Mouse (Mus musculus) activated CD4-positive, CD25-positive, alpha-beta regulatory T cell (primary cell): ENCODE measurements around the gene Morc4. TPM values are rescaled to one million over a fixed set of nuclear protein-coding genes. Genes with fewer than 3 reads are reported as not detected.

Source experiments
- polyA plus RNA-seq, 2 experiments: library from polyadenylated mRNA; unstranded; fragments of 100-300 nt; shearing (Covaris generic); gene quantifications; one replicate each; pipeline ENCODE4 v1.2.1; 2017

The Morc4 gene
- polyA plus RNA-seq, result under 1 TPM in 1 of 2 experiments, not detected in 1; 0.47 TPM

DNA sequence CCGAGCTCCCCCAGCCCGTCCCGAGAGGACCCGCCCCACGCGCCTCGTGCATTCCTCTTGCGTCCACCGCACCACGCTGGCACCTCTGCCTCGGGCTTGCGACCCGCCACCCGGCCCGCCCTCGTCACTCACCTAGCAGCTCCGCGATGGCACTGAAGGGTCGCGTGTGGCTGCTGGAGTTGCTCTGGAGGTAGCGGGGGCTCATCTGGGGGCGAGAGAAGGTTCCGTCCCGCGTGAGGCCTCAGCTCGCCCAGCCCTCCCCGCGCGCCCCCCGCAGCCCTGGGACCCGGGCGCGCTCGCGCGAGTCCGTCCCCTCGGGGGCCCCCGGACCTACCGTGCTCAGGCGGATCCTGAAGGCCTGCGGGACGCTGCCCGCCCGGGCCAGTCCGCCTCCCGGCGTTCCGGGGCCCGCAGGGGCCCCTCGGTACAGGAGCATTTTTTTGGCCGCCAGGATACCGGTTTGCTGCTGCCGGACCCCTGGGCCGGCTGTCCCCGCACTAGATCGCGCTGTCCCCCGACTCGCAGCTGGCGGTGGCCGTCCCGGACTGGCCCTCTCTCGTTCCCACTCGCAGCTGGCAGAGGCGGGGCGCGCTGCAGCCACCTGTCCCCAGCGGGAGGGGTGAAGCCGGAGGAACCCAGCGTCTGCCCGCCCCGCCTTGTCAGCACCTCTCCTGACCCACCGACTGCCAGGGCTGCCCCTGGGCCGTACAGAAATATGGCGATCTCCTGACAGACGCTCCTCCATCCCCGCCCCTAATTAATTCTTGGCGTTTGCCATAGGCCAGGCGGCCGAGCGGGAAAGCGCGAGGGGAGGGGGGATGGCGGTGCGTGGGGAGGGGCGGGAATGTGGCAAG lies at the start of gene Morc4:
Gene Morc4, minus strand, starts transcription at position 740 of the 854 bp plus-strand sequence.

DNA sequence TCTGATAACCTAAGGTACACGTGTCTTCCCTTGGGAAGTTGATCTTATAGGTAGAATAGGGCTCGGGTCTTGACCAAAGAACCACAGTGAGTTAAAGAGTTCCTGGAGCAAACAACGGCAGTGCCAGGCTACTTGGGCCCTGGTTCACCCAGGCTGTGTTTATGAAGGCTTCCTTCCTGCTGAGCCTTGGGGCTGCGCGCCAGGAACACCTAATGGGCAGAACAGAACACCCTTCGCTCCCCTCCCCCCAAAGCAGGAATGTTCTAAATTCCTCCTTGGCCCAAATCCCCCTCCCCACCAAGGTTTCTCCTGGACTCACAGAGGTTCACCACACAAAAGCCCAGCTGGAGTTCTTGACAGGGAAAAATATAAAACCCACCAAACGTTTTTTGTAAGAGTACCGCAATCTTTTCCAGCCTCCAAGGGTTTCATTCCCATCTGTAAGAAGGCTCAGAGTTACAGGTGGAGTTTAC lies 71.0 kb downstream of the Morc4 start, which contains the start of gene Cldn2:
Gene Cldn2, plus strand, starts transcription at position 423 of the 473 bp plus-strand sequence.

GRCm38 (mm10) chrX:139782278-139783044 lies 89.0 kb downstream of the Morc4 start, which contains the start of gene Ripply1:
Gene Ripply1, minus strand, starts transcription at chrX:139782353.

Other genes with a start within 250 kb of the Morc4 start
- gene Tbc1d8b, start 186.7 kb downstream of the Morc4 start, polyA plus RNA-seq, result 10 to 100 TPM in 1 of 2 experiments, 1 to 10 TPM in 1; 7.0 to 10.4 TPM
- gene Gm15013, start 157.2 kb downstream of the Morc4 start, polyA plus RNA-seq, result under 1 TPM in 1 of 2 experiments, not detected in 1; 0.81 TPM
- gene Ripply1, start 89.3 kb downstream of the Morc4 start, polyA plus RNA-seq, result not detected
- gene Cldn2, start 70.8 kb downstream of the Morc4 start, polyA plus RNA-seq, result not detected
- 10 to 100 TPM in 1 of 2 experiments, 1 to 10 TPM in 1; 8.6 to 10.8 TPM for gene Rbm41, start 126.9 kb upstream of the Morc4 start, polyA plus RNA-seq
- under 1 TPM in 1 of 2 experiments, not detected in 1; 0.16 TPM for gene Nup62cl, start 191.0 kb upstream of the Morc4 start, polyA plus RNA-seq
- not detected for gene Pih1h3b, start 191.2 kb upstream of the Morc4 start, polyA plus RNA-seq